Mouse (Mus musculus) induced T-regulatory cell, adult 2 months (primary cell): Measurements from ENCODE around the gene Abca8b.
"Not testable (repeated sequence)": the region's sequence is repeated elsewhere in the genome, so short reads cannot be mapped to it uniquely, and the experiment has no call there.

ENCODE experiments used
- DNase-seq: peaks from one replicate; pipeline ENCODE4 v3.0.0-alpha.2; 2012; ENCODE audit warnings: low read depth

The Abca8b gene

DNA sequence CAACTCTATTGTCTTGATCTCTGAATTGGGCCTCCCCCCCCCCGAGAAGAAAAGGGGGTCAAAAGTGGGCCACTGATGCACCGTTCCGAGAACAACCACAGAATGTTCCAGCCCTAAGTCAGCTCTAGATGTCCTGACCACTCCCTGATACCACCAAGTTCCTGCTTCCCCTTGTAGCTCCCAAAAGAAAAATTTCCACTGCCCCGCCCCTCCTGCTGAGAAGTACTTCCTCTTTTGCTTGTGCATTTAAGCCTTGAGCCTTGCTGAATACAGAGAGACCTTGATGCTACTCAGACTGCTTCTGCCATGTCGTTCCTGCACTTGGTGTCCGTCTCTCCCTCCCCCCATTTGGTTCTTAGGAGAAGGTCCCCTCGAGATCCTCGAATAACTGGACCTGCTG lies 82.5 kb downstream of the Abca8b start:
- not testable (repeated sequence) for DNase-seq

DNA sequence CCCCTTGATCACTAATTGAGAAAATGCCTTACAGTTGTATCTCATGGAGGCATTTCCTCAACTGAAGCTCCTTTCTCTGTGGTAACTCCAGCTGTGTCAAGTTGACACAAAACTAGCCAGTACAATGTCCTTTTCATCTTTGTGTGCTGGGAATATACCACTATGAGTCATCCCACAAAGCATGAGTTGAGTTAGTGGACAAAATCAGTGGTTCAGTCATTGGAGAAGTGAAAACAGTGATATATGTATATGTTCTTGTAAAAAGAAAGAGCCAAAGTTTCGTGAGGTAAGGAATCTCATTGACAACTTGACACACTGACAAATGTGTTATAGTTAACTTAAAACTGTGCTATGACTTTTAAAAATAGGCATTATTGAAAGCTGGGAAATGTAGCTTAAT lies 83.5 kb downstream of the Abca8b start:
- not testable (repeated sequence) for DNase-seq

DNA sequence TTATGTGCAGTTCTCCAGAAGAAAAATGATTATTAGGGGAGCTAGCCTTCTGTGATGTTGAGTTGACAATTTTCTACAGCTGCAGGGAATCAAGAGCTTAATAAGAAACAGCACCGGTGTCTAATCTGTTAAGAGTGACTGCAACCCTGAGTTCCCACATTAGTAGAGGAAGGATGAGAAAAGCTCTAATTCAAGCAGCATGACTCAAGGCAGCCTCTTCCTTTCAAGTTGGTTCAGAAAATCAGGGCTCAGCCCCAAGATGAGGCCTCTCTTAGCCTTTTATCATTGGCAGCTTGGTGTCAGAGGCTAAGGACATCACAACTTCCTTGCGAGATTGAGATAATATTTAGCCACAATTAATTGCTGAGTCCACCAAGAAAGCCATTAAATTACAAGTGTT lies 85.8 kb downstream of the Abca8b start:
- DNase-seq, result no peak

DNA sequence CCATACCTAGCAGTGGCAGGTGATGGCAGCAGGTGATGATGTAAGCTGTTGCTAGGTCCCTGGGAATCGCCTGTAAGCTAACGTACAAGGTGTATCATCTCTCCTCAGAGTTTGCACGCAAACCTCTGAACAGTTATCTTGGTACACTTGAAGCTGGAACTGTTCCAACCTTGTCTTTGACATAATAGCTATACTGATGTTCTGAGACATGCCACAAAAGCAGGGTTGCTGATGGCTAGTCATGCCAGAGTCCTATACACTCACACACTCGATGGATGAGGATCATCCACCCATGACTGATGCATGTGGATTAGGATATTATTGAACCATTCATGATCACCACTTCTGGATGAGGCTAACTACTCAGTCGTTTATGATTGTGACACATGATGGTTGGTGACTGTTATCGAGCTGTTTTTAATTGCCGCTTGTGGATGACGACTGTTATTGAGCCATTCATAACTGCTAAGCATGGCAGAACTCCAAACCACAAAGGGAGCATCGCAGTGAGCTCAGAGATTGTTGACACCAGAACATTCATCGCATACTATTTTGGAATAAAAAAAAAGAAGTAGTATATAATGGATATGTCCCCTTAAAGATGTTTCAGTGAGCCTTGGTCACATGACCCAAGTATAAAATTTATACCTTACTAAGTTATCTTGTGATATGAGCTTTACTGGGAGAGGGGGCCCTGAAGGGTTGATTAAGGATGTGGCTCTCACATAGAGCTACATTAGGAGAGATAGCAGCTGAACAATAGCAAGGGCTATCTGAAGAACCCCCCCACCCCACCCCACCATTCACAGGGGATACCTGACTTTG lies 87.2 kb downstream of the Abca8b start:
- no peak for DNase-seq

DNA sequence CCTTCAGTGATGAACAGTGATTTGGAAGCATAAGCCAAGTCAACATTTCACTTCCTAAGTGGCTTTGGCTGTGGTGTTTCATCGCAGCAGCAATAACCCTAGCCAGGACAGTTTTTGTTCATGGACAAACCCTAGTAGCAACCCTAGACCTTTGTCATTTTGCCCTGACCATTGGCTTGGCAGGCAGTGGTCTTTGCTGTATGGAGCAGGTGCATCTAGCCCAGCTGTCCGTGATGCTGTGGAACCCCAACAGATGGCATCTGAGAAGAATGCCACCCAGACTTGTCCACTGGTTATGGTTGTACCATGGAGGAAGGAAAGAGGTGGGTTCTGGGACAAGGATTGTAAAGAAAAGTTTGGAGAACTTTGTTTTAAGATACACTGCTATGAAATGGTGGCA lies 88.1 kb downstream of the Abca8b start:
- DNase-seq, result no peak

DNA sequence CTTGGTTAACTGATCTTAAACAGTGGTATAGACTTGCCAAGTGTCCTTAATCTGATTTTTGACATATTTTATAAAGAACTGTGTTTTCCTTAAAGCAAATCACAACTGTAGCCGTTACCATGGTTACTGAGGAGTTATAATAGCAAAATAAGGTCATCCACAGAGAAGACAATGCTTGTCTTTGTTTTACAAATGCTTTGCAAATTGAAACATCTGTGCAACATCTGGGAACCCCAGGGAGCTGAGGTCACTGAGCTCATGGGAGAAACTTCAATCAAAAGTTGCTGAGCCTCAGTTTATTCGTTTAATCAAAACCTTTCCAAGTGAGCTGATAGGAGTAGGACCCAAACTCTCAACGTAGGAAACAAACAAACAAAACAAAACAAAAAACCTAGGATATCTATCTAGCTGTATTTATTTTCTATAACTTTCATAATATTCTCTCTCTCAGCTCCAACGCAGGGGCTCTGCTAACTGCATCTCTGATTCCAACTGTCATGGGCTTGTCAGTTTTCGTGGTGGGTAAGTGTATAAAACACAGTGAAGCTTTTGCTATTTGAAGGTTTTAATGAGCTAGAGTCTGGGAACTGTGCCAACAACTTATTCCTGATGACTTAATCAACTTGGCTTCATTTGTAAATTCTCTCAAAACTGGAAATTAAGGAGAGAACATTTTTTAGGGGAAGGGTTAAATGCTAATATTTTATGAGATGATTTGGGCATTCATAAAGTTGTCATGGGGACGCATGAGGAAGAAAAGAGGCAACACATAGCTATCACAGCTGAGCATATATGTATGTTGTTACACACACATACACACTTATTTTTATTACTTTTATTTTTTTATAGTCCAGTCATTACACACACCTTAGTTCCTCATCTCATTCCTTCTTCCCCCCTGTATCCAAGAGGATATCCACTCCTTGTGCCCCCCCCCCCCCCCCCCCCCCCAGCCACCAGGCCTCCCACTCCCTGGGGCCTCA lies 92.7 kb downstream of the Abca8b start:
- DNase-seq, result no peak

DNA sequence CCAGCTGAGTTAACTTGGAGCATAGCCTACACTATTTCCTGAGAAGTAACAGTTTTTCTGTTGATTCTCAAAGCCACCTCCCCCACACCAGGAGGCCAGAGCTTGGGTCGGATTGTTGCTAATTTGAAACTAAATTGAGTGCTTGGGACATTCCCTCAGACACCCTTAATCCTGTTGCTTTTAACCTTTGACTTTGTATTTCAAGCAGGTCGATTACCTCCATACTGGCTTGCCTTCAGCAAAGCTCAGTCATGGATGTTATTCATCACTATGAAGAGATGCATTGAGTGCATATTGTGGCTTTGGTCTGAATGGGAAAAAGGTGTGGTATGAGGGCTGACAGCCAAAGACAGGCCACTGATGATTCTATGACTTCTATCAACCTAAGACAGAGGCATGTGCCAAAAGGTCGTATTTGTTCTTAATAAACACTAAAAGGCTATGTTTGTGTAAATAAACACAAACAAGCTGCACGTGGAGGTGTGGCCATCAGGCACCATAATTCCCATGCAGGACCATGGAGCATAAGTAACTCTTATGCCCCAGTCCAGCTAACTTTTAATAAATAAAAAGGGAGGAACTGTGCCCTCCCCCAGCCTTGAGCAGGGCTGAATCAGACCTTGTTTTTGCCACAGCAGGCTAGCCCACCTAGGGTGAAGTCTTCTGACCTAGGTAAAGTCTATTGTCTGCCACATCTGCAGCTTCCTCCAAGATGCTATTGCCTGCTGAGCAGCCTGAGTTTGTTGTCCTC lies 95.0 kb downstream of the Abca8b start:
- no peak for DNase-seq

DNA sequence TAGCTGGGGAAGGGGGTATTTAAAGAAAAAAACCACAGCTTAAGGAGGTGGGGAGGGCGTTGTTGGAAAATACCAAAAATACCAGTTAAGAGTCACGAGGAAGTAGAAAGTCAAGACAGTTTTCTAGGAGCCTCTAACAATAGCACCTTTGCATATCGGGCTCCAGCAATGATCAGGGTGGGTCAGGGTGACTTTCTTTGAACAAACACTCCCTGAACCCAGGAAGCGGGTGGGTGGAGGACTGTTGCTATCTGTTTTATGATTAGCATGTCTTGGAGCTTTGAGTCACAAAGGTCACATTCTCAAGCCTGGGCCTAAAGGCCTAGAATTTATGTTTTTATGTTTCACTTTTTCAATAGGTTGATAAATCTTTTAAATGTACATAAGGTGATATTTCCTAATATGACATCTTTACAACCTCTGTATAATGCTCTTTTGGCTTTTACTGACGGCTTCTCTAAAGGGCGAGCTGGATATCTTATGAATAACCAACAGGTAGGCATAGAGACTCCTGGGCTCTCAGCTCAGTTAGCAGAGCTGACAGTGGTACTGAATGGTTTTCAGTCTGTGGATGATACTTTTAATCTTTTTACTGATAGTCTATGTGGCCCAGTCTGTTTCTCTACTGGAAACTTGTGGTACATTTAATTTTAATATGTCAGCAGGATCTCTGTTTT lies 96.7 kb downstream of the Abca8b start:
- no peak for DNase-seq

DNA sequence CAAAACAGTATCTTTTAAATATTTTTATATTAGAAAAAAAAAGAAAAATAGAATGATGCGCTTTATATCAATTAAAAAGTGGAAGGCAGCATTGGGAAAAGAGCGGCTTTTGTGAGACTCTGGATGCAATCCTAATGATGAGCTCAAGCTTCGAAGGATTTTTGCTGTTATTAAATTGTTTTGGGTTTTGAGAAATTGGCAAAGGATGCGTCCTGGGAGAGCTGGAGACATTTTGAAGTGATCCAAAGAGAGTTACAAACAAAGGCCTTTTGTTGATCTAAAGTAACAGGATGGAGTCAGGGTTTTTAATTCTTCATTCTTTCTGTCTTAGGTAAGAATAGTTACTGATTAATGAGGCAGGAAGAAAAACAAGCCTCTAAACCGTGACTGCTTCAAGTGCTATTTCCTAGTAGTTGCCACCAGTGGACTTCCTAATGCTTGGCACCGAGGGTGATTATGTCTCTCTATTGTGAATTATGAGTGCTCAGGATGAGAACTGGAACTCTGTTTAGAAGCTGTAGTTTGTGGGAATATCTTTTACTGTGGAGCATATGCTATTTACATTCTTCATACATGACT lies 99.6 kb downstream of the Abca8b start:
- no peak for DNase-seq

DNA sequence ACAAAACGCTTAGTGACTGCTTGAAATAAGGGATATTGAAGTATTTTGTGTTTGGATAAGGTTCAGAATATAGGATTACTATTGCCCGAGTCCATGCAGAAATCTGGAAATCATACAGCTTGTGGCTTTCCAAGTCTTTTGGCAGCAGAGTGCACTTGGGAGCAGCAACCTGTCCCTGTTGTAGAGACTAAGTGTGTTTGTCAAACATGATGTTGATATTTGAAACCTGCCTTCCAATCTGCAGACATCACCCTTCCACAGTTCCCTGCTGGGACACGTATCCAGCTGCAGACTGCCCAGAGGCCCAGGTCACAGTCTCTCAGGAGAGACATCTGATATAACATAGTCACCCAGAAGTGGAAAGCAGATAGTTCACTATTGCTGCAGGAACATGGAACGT lies 100.1 kb downstream of the Abca8b start:
- DNase-seq, result no peak

DNA sequence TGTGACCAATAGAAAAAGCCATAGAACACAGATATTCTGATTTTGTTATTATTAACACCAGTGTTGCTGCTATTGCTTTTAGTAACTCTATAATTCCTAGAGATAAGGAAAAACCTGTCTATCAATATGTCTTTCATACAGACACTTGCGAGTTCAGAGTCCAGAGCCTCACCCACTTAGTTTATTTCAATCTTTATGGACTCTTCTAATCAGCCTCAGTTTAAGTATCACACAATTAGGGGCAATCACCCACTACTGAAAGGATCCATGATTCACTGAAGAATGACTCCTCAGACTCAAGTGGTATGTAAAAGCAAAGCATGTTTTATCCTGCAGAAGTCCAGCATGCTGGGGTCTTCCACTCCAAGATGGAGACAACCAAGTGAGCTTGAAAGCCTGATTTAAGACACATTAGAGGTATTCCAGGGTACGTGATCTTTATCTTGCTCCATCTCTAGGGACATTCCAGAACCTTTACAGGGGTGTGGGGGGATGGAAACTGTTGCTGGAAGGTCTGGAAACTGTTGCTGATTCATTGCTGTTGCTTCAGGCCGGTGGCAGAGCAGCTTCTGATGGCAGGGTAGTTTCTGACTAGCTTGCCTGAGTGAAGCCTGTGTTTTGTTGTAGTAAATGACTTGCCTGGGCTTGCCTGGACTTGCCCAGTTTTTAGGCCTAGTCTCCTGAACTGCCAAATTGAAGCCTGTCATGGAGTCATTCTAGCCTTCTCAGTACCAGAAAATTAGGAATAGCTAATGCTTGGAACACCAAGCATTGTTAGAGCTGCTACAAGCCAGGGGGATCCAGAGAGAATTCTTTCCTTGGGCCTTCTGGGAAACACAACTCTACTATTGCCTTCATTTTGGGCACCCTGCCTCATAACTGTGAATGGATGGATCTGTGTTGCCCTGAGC lies 101.5 kb downstream of the Abca8b start:
- DNase-seq, result no peak

DNA sequence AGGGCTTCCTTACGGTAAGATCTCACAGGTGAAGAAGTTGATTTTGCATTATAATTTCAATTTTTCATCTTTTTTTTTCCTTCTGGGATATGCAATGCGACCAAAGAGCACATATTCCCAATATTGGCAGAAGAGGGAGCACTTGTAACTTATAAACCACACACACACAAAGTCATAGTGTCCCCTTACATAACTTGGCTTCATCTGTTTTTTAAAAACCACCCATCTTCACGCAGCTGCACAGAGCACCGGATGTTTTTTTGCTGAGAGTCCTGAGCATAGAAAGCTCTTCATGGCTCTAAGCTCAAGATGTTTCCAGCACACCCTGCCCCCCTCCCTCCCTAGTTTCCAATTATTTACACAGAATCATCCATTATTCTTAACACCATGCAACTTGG lies 103.7 kb downstream of the Abca8b start:
- DNase-seq, result no peak

DNA sequence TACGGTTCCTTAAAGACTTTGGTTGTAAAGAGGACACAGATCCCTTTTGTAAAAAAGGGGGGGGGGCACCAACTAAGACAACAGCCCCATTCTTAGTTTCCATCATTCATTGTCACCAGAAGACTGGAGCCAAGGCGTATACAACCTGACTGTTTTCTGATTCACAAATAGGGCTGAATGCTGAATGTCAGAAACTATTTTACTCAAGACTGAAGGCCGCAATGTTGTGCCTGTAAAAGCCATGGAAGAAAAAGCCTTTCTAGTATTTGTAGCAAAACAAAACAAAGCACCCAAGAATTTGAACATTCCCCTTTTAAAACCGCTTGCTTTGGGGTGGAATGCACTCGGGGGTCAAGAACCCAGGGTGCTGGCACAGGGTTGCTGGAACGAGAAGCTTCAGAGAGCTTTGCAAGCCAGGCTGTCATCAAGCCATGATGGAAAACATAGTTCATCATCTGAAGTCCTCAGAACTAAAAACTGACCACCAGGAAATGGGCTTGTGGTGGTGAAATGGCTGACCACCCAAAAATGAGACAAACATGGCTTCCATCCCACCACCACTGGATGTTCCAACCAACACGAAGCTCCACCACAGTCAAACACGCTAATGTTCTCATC lies 104.2 kb downstream of the Abca8b start:
- DNase-seq, result no peak

DNA sequence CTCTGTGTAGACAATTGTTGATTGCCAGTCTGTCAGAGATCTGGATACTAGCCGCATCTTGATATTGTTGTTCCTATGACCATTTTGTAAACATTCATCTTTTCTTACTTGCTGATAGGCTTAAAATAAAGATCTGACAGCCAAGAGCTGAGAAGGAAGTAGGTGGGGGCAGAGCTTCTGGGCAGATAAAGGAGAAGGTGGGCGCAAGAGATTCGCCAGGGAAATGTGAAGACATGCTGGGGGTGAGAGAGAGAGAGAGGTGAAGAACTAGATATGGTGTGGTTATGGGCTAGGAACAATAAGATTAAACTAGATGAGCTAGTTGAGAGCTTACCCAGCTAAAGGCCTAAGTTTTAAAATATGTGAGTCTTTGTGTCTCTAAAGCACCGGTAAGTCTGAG lies 106.0 kb downstream of the Abca8b start:
- no peak for DNase-seq

DNA sequence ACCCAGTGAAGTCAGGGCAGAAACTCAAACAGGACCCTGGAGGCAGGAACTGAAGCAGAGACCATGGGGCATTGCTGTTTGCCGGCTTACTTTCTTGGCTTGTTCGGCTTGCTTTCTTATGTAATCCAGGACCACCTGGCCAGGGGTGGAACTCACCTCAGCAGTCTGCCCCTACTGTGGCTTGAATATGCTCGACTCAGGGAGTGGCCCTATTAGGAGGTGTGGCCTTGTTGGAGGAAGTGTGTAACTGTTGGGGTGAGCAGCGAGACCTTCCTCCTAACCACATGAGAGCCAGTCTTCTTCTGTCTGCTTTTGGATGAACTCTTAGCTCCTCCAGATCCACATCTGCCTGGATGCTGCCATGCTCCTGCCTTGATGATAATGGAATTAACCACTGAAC lies 108.9 kb downstream of the Abca8b start:
- DNase-seq, result no peak

DNA sequence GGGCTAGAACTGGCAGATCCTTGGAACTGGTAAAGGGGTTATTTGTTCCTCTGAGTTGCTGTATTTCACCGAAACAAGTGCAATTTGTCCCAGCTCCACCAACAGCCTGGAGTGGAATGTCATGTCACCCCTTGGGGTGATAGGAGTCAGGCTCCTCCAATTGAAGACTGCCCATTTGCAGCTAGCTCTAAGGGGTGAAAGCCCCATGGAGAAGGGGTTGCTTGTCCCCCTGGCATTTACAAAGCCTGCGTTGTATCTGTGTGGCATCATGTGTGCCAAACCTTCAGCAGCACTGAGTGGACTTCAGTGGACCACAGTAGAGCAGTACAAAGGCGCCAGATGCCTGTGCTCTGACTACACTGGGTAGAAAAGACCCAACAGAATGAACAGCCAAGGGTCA lies 110.1 kb downstream of the Abca8b start:
- no peak for DNase-seq

DNA sequence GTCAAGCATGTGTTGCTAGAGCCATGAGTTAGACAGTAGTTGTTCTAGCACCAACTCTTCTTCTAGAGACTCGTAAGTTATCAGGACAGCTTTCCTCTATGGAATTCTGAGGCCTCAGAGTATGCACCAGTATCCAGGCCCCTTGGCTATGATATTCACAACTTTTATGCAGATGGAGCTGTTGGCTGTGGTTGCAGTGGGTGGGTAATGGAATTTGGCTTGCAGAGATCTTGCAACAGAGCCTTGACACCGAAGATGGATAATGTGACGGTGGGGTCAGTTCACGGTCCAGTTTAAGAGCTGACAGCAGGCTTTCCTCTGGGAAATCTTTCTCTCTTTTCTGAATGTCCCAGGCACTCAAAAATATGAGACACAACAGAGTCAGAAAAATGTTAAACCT lies 110.8 kb downstream of the Abca8b start:
- DNase-seq, result no peak

DNA sequence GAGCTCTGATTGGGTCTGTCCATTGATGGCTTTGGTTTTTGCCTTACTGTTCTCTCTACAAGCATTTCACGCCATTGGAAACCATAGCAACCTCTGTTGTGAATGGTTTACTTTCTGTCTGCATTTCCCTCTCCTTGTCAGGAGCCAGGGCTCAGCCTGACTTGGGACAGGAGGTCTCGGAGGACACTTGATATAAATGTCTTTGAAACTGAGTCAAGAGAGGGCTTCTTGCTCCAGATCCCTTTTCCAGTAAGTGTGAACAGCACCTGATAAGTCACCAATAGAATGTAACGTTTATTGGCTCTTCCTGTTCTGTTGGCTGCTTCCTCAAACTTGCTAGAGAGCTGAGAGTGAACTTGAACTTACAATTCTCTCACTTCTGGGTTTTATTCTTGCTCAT lies 111.5 kb downstream of the Abca8b start:
- no peak for DNase-seq
